In genomic region chr6:71744934-71745333, GRCm38 (mm10) we compare ENCODE assay signal across 10 mouse cellular contexts.
"Had no signal": no experiment of that assay in that cellular context is flagged by ENCODE, and none has a peak within 500 bp of the region (broad histone marks: within the 10 kb centered on the region; RNA-seq: fewer than 3 reads in every experiment).

No protein-coding gene starts in this region.

- ATAC-seq: lung, postnatal 0 days had no signal

- DNase-seq: kidney, adult 8-10 months; kidney, postnatal 25 days; lung, adult 2 months; lung, postnatal 36 days; midbrain, embryonic 14.5 days; right cerebral cortex, postnatal 4 days; spleen, adult 18-20 months; thymus, adult 18-20 months; thymus, postnatal 14 days had no signal
